Mouse (Mus musculus): ENCODE results near the gene Fyb. TPM values are rescaled to one million over a fixed set of nuclear protein-coding genes. Genes with fewer than 3 reads are reported as not detected.
"Not testable (repeated sequence)": the region's sequence is repeated elsewhere in the genome, so short reads cannot be mapped to it uniquely, and the experiment has no call there.

Gene Fyb
- polyA plus RNA-seq, 1 experiment from 2014 or later, result 3.5 TPM

DNA sequence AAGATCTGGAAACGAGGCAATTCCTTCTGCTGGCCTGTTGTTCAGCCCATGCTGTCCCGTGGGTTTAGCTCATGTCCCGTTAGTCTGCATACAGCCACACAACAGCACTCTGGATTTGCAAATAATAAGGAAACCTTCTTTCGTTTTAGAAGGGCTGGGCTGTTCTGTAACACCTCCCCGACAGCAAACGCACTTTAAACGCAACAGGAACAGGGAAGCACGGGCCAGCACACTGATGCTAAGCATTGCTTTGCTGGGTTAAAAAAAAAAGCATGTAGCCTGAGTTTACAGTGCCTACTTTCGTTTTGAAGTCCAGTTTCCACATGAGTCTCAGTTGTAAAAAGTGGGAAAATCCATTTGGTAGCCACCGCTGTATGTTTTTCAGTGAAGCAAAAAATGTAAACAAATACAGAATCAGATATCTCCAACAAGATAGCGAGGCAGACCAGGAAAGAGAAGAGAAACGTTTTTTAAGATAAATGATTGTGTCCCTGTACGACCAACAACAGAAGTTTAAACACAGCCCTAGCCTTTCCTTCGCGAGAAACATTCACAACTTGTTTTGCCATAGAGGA lies 56.6 kb downstream of the Fyb start:
- Histone ChIP-seq H3K27ac (replicated peaks) (no peak overlapping the region), H3K4me3 (peak overlapping the region; percentile 4; the same call in 1 of the 2 replicates), H3K4me2 (peak overlapping the region; percentile 44)

DNA sequence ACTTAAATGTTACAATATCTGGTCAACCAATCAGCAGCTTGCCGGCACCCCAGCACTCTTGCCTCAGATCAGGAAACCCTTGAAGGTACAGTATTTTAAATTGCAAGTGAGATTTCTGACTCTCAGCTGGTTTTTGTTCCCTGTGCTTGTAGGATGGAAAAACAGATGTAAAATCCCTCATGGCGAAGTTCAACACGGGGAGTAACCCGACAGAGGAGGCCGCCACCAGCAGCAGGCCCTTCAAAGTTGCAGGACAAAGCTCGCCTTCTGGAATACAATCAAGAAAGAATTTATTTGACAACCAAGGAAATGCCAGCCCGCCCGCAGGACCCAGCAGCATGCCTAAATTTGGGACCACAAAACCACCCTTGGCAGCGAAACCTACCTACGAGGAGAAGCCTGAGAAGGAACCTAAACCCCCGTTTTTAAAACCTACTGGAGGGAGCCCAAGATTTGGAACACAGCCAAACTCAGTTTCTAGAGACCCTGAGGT lies 57.2 kb downstream of the Fyb start:
- WGBS, result 78% methylated on average over 11 of the region's 11 CpGs

More for the DNA sequence above, 56.6 kb downstream of the Fyb start:
- no peak overlapping the region for H3K9ac ChIP-seq
- no peaks in the 10 kb centered on the region for H3K9me3 ChIP-seq
- 55% methylated on average over 15 of the region's 15 CpGs for WGBS
- ATAC-seq (ENCODE audit: extremely low read depth, insufficient number of reproducible peaks, low FRiP score, low TSS enrichment), result no peak
- peaks cover 6% of the 10 kb centered on the region; the same call in 1 of the 2 replicates for H3K4me1 ChIP-seq
- H3K27me3 ChIP-seq (replicated peaks), result no peaks in the 10 kb centered on the region
- H3K36me3 ChIP-seq, result no peaks in the 10 kb centered on the region

DNA sequence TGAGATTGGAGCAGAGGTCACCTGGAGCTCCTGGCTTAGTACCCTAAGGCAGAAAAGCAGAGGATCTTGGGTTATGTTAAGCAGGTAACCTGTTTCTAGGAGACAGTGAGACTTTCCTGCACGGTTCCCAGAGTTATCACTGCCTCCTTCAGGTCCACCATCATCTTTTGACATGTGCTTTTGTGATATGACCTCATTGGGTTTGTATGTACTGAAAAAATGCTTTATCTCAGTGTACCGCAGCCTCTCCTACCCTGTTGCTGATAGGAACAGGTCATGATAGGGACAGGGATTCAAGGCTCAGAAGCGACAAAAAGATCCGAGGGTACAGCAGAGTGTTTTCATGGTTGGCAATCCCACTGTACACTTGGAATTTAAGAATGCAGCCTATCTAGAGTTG lies 62.0 kb downstream of the Fyb start:
- Histone ChIP-seq H3K9me3 (no peaks in the 10 kb centered on the region), H3K9ac (no peak overlapping the region), H3K4me3 (no peak overlapping the region), H3K27me3 (replicated peaks) (no peaks in the 10 kb centered on the region), H3K27ac (replicated peaks) (no peak overlapping the region), H3K4me2 (no peak overlapping the region), H3K36me3 (no peaks in the 10 kb centered on the region), H3K4me1 (peaks cover 11% of the 10 kb centered on the region)
- WGBS, result 25% methylated on average over 4 of the region's 4 CpGs
- ATAC-seq (ENCODE audit: extremely low read depth, insufficient number of reproducible peaks, low FRiP score, low TSS enrichment), result no peak

More for the DNA sequence above, 57.2 kb downstream of the Fyb start:
- Histone ChIP-seq H3K4me1 (peaks cover 7% of the 10 kb centered on the region), H3K9me3 (no peaks in the 10 kb centered on the region), H3K36me3 (no peaks in the 10 kb centered on the region), H3K9ac (no peak overlapping the region), H3K4me2 (peak overlapping the region; percentile 44), H3K27ac (replicated peaks) (no peak overlapping the region), H3K4me3 (no peak overlapping the region), H3K27me3 (replicated peaks) (no peaks in the 10 kb centered on the region)
- ATAC-seq (ENCODE audit: extremely low read depth, insufficient number of reproducible peaks, low FRiP score, low TSS enrichment), result no peak

DNA sequence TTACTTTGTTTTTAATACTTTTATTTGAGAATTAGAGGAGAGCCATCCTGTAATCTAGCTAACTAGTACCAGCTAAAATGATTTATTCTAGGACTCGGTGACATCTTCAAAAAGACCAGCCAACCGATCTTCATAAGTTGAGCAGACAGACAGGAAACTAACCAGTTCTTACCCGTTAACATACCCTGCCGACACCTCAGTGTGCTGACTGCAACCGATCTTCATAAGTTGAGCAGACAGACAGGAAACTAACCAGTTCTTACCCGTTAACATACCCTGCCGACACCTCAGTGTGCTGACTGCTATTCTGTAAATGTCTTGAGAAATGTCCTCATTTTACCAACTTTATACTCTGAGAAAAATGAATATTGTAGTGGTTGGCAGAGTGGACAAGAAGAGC lies 63.7 kb downstream of the Fyb start:
- not testable (repeated sequence) for H3K27me3 ChIP-seq (replicated peaks); H3K27ac ChIP-seq (replicated peaks); H3K36me3 ChIP-seq; ATAC-seq (ENCODE audit: extremely low read depth, insufficient number of reproducible peaks, low FRiP score, low TSS enrichment); H3K4me2 ChIP-seq; H3K9me3 ChIP-seq; H3K9ac ChIP-seq; H3K4me3 ChIP-seq
- peaks cover 11% of the 10 kb centered on the region for H3K4me1 ChIP-seq
- 61% methylated on average over 7 of the region's 7 CpGs for whole genome bisulfite sequencing

DNA sequence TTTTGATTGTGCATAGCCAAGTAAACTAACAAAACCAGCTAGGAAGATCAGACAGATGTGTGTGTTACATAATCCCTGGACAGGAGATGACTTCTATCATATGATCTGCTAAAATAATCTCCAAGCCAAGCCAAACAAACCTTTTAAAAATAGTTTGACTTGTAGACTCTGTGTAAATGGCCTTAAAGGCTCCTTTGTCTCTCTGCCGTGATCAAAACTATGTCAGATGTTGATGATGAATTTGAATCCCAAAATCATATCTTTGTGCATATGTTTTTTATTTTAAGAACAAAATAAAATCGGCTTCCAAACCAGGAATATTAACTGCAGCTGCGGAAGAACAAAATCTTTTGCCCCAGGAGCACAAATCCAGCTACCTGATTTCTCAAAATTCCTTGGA lies 64.9 kb downstream of the Fyb start:
- WGBS, result 80% methylated on average over 3 of the region's 3 CpGs

DNA sequence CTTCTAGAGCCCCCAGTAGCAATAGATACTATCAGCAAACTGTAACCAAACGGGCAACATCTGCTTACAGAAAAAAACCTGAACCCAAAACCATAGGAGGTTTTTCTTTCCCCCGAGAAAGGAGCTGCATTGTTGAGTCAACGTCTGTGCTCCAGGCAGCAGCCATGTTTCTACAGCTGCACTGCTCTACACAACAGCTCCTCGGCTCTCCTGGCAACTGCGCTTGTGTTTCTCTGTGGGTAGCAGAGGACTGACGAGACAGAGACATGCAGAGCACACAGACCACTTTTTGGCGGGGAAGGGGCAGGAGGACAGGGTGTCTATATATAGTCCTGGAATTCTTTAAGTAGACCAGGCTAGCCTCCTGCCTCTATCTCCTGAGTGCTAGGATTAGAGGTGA lies 65.5 kb downstream of the Fyb start:
- Histone ChIP-seq H3K4me2 (no peak overlapping the region), H3K36me3 (no peaks in the 10 kb centered on the region), H3K9ac (no peak overlapping the region), H3K4me1 (peaks cover 11% of the 10 kb centered on the region), H3K4me3 (no peak overlapping the region), H3K9me3 (no peaks in the 10 kb centered on the region), H3K27ac (replicated peaks) (no peak overlapping the region), H3K27me3 (replicated peaks) (no peaks in the 10 kb centered on the region)
- no peak for ATAC-seq (ENCODE audit: extremely low read depth, insufficient number of reproducible peaks, low FRiP score, low TSS enrichment)
- 56% methylated on average over 7 of the region's 7 CpGs for WGBS

More for the DNA sequence above, 64.9 kb downstream of the Fyb start:
- Histone ChIP-seq H3K4me3 (no peak overlapping the region), H3K9me3 (no peaks in the 10 kb centered on the region), H3K4me1 (peaks cover 11% of the 10 kb centered on the region), H3K9ac (no peak overlapping the region), H3K4me2 (no peak overlapping the region), H3K27ac (replicated peaks) (no peak overlapping the region), H3K27me3 (replicated peaks) (no peaks in the 10 kb centered on the region), H3K36me3 (no peaks in the 10 kb centered on the region)
- no peak for ATAC-seq (ENCODE audit: extremely low read depth, insufficient number of reproducible peaks, low FRiP score, low TSS enrichment)

DNA sequence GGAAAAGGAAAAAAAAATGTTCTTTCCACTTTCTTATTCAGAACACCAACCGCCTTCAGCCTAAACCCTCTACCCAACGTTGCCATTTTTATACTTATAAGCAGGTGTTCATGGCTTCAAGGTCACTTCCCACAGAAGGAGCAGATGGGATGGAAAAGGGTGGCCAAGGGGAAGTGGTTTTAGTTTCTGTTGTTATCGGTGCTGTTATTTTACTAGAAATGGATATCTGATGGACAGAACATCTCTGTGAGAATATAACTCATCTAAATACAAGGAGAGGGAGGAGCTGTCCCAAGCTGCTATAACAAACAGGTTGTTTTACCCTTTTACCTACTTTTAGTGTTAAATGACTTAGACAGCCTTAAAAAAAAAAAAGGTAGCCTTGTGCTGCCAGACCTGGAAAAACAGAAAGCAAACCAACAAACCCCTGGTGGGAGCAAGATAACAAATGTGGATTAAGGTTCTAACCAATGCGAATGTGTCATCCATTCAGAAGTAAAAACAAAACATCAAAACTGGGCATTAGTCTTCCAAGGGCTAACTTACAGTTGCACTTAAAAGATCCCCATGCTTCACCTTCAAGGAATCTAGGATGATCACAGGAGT lies 68.3 kb downstream of the Fyb start:
- H3K36me3 ChIP-seq, result no peaks in the 10 kb centered on the region
- no peak overlapping the region for H3K27ac ChIP-seq (replicated peaks)
- H3K4me2 ChIP-seq, result no peak overlapping the region
- no peak for ATAC-seq (ENCODE audit: extremely low read depth, insufficient number of reproducible peaks, low FRiP score, low TSS enrichment)
- H3K9me3 ChIP-seq, result no peaks in the 10 kb centered on the region
- H3K4me1 ChIP-seq, result no peaks in the 10 kb centered on the region
- no peaks in the 10 kb centered on the region for H3K27me3 ChIP-seq (replicated peaks)
- no peak overlapping the region for H3K4me3 ChIP-seq
- H3K9ac ChIP-seq, result no peak overlapping the region
- 77% methylated on average over 4 of the region's 4 CpGs for WGBS

DNA sequence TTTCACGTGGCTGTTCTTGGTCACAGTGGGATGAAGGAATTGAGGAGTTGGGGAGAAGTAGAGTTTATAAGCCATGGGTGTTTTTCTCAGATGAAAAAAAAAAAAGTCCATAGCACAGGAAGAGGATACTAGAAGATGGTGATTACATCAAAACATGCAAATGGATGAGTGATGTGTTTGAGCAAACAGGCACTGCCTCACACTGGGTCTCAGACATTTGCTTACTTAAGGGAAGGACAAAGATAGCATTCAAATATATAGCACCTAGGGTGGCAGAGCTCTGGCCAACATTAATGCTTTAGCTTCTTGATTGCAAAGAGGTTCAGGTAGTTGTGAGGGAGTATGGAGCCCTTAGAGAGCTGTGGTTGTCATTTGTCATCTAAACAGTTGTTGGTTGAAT lies 68.9 kb downstream of the Fyb start:
- Histone ChIP-seq H3K4me1 (no peaks in the 10 kb centered on the region), H3K4me3 (no peak overlapping the region), H3K27ac (replicated peaks) (no peak overlapping the region), H3K9me3 (no peaks in the 10 kb centered on the region), H3K4me2 (no peak overlapping the region), H3K36me3 (no peaks in the 10 kb centered on the region), H3K27me3 (replicated peaks) (no peaks in the 10 kb centered on the region), H3K9ac (no peak overlapping the region)
- WGBS, result 54% methylated on average over 1 of the region's 1 CpGs
- no peak for ATAC-seq (ENCODE audit: extremely low read depth, insufficient number of reproducible peaks, low FRiP score, low TSS enrichment)

DNA sequence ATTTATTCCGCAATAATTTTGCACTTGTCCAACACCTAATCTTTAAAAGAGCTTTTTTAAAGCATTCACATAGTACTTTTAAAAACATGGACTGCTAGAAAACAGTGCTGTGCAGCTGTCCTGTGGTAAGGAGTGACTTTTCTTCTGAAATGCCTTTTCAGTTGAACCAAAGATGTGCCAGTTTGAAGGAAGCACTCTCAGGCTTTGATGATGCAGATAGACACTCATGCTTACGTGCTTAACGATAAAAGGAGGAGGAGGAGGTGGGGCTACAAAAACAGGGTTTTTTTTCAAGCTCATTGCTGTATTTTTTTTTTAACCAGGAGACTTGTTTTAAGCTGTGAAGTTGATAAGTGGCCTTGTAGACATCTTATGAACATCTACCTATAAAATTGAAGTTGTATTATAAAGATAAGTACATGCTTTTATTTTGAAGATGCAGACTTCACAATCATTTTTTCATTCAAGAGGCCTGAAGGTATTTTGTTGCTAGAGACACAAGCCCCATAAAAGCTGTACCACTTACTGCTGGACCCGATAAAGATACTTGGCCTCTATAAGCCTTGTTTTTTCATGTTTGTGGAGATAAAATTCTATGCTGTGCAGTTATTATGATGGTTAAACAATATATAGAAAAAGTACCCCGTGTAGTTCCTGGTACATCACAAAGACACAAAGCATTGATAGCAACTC lies 70.1 kb downstream of the Fyb start:
- no peak for ATAC-seq (ENCODE audit: extremely low read depth, insufficient number of reproducible peaks, low FRiP score, low TSS enrichment)
- 63% methylated on average over 5 of the region's 5 CpGs for WGBS
- no peaks in the 10 kb centered on the region for H3K36me3 ChIP-seq

DNA sequence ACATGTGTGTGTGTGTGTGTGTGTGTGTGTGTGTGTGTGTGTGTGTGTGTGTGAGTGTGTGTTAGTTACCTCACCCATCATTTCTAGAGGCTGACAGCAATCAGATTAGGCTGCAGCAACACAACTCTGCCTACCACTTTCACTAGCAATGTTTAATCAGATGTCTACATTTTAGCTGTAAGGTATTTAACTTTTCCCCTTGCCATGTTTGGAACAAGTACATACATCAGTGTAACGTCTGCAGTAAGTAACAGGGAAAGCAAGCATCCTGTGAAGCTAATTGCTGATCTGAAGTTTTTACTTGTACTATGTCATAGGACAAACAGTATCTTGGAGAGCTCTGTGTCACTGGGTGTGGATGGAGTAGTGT lies 70.6 kb downstream of the Fyb start:
- no peaks in the 10 kb centered on the region for H3K4me1 ChIP-seq
- no peak overlapping the region for H3K27ac ChIP-seq (replicated peaks)
- H3K27me3 ChIP-seq (replicated peaks), result no peaks in the 10 kb centered on the region
- WGBS, result 72% methylated on average over 1 of the region's 1 CpGs
- ATAC-seq (ENCODE audit: extremely low read depth, insufficient number of reproducible peaks, low FRiP score, low TSS enrichment), result no peak
- H3K4me3 ChIP-seq, result no peak overlapping the region
- H3K36me3 ChIP-seq, result no peaks in the 10 kb centered on the region
- no peak overlapping the region for H3K9ac ChIP-seq
- H3K4me2 ChIP-seq, result no peak overlapping the region
- H3K9me3 ChIP-seq, result no peaks in the 10 kb centered on the region

More for the DNA sequence above, 70.1 kb downstream of the Fyb start:
- H3K4me1 ChIP-seq, result no peaks in the 10 kb centered on the region
- H3K9ac ChIP-seq, result no peak overlapping the region
- no peak overlapping the region for H3K4me2 ChIP-seq
- no peak overlapping the region for H3K27ac ChIP-seq (replicated peaks)
- H3K27me3 ChIP-seq (replicated peaks), result no peaks in the 10 kb centered on the region
- H3K4me3 ChIP-seq, result no peak overlapping the region
- no peaks in the 10 kb centered on the region for H3K9me3 ChIP-seq

DNA sequence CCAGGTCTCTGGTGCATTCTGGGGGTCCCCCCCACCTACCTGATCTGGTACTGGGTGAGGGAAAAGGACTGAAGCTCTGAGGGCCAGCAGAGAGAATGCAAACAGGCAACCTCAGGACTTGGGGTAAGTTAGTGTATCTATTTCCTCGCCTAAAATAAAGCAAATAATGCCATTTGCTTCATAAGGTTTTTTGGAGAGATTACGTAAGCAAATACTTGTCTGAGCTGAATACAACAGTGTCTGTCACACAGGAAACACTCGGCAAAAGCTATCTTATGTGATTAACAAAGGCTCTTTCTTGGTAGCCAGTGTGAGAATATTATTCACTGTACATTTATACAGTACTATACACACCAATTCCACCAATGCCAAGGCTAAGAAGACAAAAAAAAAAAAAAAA lies 76.0 kb downstream of the Fyb start:
- no peaks in the 10 kb centered on the region for H3K9me3 ChIP-seq
- H3K4me1 ChIP-seq, result no peaks in the 10 kb centered on the region
- H3K27ac ChIP-seq (replicated peaks), result no peak overlapping the region
- no peak overlapping the region for H3K9ac ChIP-seq
- no peak overlapping the region for H3K4me3 ChIP-seq
- ATAC-seq (ENCODE audit: extremely low read depth, insufficient number of reproducible peaks, low FRiP score, low TSS enrichment), result no peak
- H3K4me2 ChIP-seq, result no peak overlapping the region
- H3K27me3 ChIP-seq (replicated peaks), result no peaks in the 10 kb centered on the region
- 58% methylated on average over 3 of the region's 3 CpGs for WGBS
- no peaks in the 10 kb centered on the region for H3K36me3 ChIP-seq

DNA sequence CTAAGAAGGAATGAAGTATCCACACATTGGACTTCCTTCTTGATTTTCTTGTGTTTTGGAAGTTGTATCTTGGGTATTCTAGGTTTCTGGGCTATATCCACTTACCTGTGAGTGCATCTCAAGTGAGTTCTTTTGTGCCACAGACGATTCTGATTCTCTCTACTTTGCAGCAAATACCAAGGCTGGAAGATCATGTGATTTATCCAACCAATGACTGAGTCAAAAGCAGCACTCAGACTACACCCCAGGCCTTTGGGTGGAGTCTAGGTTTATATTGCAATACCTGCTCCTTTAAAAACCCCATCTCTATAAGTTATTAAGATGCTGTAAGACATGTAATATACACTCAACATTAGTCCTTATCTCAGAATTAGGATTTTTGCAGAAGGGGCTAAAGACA lies 77.7 kb downstream of the Fyb start:
- H3K36me3 ChIP-seq, result no peaks in the 10 kb centered on the region
- no peaks in the 10 kb centered on the region for H3K27me3 ChIP-seq (replicated peaks)
- WGBS, result 77% methylated on average over 1 of the region's 1 CpGs
- no peak overlapping the region for H3K4me2 ChIP-seq
- H3K9me3 ChIP-seq, result no peaks in the 10 kb centered on the region
- H3K4me1 ChIP-seq, result no peaks in the 10 kb centered on the region
- no peak overlapping the region for H3K9ac ChIP-seq
- no peak overlapping the region for H3K4me3 ChIP-seq
- no peak for ATAC-seq (ENCODE audit: extremely low read depth, insufficient number of reproducible peaks, low FRiP score, low TSS enrichment)
- no peak overlapping the region for H3K27ac ChIP-seq (replicated peaks)
